Mouse (Mus musculus): ENCODE measurements around the gene Trim56.

DNA sequence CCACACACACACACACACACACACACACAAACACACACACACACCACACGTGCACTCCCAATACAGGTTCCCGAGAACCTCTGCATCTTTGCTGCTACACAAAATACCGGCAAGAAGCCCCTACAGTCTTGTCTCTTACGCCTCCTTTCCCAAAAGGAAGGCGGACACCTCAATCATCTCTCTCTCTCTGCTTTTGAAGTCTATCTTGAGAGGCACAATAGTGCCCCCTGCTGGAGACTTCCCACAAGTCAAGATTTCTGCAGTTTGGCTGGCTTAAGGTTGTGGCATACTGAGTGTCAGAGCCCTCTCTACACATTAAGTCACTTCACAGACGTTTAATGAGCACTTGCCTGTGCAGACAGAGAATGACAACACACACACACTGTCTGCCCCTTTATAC, 9.0 kb downstream of the Trim56 start:
- TF ChIP-seq POLR2A (IDR thresholded peaks at IDR 0.05; ENCODE audit: control insufficient read depth, extremely low read depth, insufficient read depth, low read length, poor library complexity) = no peak
- TF ChIP-seq CTCF (IDR thresholded peaks at IDR 0.05; ENCODE audit: borderline replicate concordance, control insufficient read depth, extremely low read depth, insufficient read depth, low read length, poor library complexity) = no peak
